Mouse (Mus musculus) stomach, embryonic 16.5 days (tissue): Measurements from ENCODE around the gene Bicdl1. TPM values are rescaled to one million over a fixed set of nuclear protein-coding genes. Genes with fewer than 3 reads are reported as not detected.

Experiments
- ATAC-seq: fragments of 200-750 bp; cut with Nextera tagmentation; 2 replicates; pipeline ENCODE4 v1.8.0; 2017; ENCODE audit warnings: moderate number of reproducible peaks, moderate TSS enrichment; ENCODE audit not compliant: insufficient read depth, low FRiP score
- H3K27ac ChIP-seq: fragments of 300-500 bp; sonication (generic); 2 replicates; pipeline ENCODE4 v1.5.1; 2014; ENCODE audit warnings: low read length
- H3K27me3 ChIP-seq: fragments of 300-500 bp; sonication (generic); 2 replicates; pipeline ENCODE4 v1.6.1; 2014; ENCODE audit warnings: low read length, control low read depth, mixed read lengths; ENCODE audit not compliant: control insufficient read depth, insufficient read depth
- H3K36me3 ChIP-seq: fragments of 300-500 bp; sonication (generic); 2 replicates; pipeline ENCODE4 v1.6.1; 2014; ENCODE audit warnings: low read length; ENCODE audit not compliant: control insufficient read depth, insufficient read depth
- H3K4me1 ChIP-seq: fragments of 300-500 bp; sonication (generic); 2 replicates; pipeline ENCODE4 v1.6.1; 2014; ENCODE audit warnings: low read length, control low read depth, mixed read lengths; ENCODE audit not compliant: control insufficient read depth, insufficient read depth
- H3K4me2 ChIP-seq: fragments of 300-500 bp; sonication (generic); 2 replicates; pipeline ENCODE4 v1.6.1; 2014; ENCODE audit warnings: low read depth, low read length, mixed read lengths
- H3K4me3 ChIP-seq: fragments of 300-500 bp; sonication (generic); replicated peaks from 2 replicates; pipeline ENCODE4 v1.5.1; 2014; ENCODE audit warnings: mild to moderate bottlenecking, low read length
- H3K9ac ChIP-seq: fragments of 300-500 bp; sonication (generic); 2 replicates; pipeline ENCODE4 v1.6.1; 2014; ENCODE audit warnings: low read length
- H3K9me3 ChIP-seq: fragments of 300-500 bp; sonication (generic); replicated peaks from 2 replicates; pipeline ENCODE4 v1.6.1; 2016; ENCODE audit warnings: low read length, control low read depth; ENCODE audit not compliant: control insufficient read depth
- WGBS: fragments of 180-500 bp; shearing (Covaris S2); extraction: QIAGEN DNeasy Blood & Tissue Kit; methylation state at CpG from one replicate; pipeline ENCODE4 v1.1.7; 2014; 5-methylcytosine and 5-hydroxymethylcytosine counted together
- polyA plus RNA-seq: library from polyadenylated mRNA; unstranded; fragments of >200 nt; fragmentation: Nextera tagmentation; extraction: Ambion mirVana; gene quantifications from 2 replicates; pipeline ENCODE4 v1.2.1, GENCODE M21; 2015

Gene Bicdl1
- polyA plus RNA-seq, 1 experiment from 2014 or later, result 14.5 TPM

DNA sequence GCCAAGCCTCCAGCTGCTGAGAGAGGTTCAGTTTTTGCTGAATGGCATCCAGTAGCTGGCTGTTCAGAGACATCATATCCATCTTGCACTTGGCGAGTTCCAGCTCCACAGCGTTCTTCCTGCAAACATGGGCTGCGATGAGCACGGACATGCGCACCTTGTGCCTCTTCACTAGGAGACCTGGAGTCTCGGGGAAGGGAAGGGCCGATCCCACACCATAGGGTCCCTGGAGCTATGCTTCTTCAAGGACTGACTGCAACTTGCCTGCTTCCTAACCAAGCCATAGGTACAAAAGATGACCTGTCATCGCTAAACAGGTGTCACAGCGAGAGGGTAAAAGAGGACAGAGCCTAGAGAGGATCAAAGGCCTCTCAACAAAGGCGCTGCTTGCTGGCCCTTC is 79.6 kb downstream of the Bicdl1 start:
- Histone ChIP-seq H3K4me1 (0 out of 2 replicates have a peak, but pooled peaks cover 10% of the 10 kb centered on the region), H3K27me3 (no peaks in the 10 kb centered on the region), H3K9me3 (no peaks in the 10 kb centered on the region), H3K4me2 (peak overlapping the region; percentile 78), H3K27ac (peak overlapping the region; percentile 91; the same call in 1 of the 2 replicates), H3K9ac (peak overlapping the region; percentile 75), H3K4me3 (0 out of 2 replicates have a peak overlapping the region, but pooled peaks have one; percentile 50), H3K36me3 (peaks cover 3% of the 10 kb centered on the region; the same call in 1 of the 2 replicates)
- WGBS, result 84% methylated on average over 10 of the region's 10 CpGs
- no peak for ATAC-seq

DNA sequence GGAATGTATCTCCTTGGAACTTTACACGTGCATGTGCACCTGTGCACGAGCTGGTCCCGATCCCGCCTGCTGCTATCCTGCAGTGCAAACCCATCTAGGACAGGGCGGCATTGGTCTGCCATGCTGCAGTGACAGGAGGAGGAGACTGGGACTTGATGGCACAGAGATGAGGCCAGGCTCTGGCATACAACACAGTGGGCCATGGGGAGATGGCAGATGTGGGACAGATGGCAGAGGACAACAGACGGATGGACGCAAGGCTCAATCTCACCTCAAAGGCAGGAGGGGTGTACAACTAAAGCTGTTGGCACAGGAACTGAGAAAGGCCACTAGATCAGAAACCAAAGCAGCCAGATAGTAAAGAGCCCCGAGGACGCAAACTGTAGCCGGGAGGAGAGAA is 80.5 kb downstream of the Bicdl1 start:
- peaks cover 3% of the 10 kb centered on the region; the same call in 1 of the 2 replicates for H3K36me3 ChIP-seq
- ATAC-seq, result no peak
- H3K27me3 ChIP-seq, result no peaks in the 10 kb centered on the region
- 91% methylated on average over 10 of the region's 10 CpGs for WGBS
- H3K27ac ChIP-seq, result no peak overlapping the region
- 0 out of 2 replicates have a peak, but pooled peaks cover 10% of the 10 kb centered on the region for H3K4me1 ChIP-seq
- H3K4me3 ChIP-seq, result no peak overlapping the region
- H3K9me3 ChIP-seq, result no peaks in the 10 kb centered on the region
- H3K9ac ChIP-seq, result no peak overlapping the region
- H3K4me2 ChIP-seq, result no peak overlapping the region

DNA sequence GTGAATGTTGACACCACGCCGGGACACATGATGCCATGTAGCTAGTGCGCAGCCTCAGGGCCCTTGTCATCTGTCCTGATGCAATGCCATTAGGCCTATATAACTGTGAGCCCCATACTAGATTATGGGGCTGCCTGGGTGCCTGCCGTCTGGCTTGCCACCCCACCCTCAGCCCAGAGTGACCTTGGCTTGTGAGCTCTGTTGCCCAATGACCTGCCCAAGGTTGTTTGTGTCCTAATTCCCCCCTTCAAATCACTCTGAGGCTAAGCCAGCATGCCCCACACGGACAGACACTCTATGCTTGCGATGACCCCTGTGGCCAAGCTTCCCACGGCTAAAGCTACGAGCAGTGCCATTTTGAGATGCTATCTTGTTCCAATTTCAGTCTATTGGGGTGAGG is 81.7 kb downstream of the Bicdl1 start:
- 0 out of 2 replicates have a peak, but pooled peaks cover 10% of the 10 kb centered on the region for H3K4me1 ChIP-seq
- H3K36me3 ChIP-seq, result peaks cover 12% of the 10 kb centered on the region; the same call in 1 of the 2 replicates
- ATAC-seq, result no peak
- H3K27ac ChIP-seq, result no peak overlapping the region
- no peaks in the 10 kb centered on the region for H3K9me3 ChIP-seq
- no peak overlapping the region for H3K4me3 ChIP-seq
- H3K9ac ChIP-seq, result no peak overlapping the region
- WGBS, result 83% methylated on average over 8 of the region's 8 CpGs
- H3K4me2 ChIP-seq, result no peak overlapping the region
- no peaks in the 10 kb centered on the region for H3K27me3 ChIP-seq

DNA sequence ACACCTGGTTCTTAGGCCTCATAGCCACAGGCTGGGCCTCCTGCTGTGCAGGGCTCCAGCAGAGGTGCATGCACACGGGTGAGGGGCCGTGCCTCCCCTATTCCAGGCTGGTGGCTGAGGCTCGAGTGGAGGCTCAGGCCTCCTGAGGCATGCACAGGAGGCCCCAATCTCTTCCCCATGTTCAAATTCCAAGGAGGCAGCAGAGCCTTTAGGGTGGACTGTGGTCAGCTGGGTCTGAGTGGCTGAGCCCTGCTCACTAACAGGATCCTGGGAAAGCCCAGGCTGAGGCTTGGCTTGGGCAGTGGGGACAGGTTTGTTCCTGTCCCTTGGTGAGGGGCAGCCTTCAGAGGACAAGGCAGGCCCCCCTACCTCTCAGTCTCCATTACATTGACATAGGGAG is 82.5 kb downstream of the Bicdl1 start:
- Histone ChIP-seq H3K36me3 (peaks cover 12% of the 10 kb centered on the region; the same call in 1 of the 2 replicates), H3K27me3 (no peaks in the 10 kb centered on the region), H3K4me2 (no peak overlapping the region), H3K9me3 (no peaks in the 10 kb centered on the region), H3K27ac (no peak overlapping the region), H3K4me3 (no peak overlapping the region), H3K9ac (no peak overlapping the region; the same call in 1 of the 2 replicates), H3K4me1 (0 out of 2 replicates have a peak, but pooled peaks cover 10% of the 10 kb centered on the region)
- no peak for ATAC-seq
- 69% methylated on average over 3 of the region's 3 CpGs for WGBS

DNA sequence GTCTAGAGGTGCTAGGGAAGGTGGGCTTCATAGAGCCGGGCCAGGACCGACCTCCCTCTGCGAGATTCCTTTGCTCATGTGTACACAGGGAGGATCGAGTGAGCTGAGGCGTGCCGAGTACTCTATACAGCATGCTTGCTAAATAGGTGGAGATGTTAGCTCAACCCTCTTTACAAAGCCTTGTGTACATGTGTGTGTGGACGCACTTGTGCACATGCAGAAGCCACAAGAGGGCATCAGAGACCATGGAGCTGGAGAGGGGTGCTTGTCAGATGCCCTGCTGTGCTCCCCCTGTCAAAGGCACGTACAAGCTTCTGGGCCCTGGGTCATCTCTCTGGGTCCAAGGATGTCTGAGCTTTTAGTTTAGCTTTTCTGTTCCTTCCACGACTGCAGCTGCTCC is 87.2 kb downstream of the Bicdl1 start:
- peak; percentile 79; the same call in 1 of the 2 replicates for ATAC-seq
- H3K36me3 ChIP-seq, result peaks cover 23% of the 10 kb centered on the region; the same call in 1 of the 2 replicates

DNA sequence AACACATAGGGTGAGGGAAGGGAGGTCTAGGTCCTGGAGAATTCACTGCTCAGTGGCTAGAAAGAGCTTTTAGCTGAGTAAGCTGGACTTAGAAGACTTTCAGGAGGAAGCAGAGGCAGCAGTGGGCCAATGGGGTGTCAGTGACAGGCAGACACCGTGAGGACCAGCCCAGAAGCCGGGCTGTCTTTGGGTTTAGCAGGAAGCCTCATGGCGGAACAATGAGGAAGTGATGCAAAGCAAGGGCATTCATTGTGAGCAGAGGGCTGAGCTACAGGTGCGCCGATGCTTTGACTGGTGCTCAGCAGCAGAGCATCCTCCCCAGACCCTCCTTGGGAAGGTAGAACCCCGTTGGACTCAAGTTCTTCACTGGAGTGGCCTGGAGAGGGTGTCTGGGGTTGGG is 95.9 kb downstream of the Bicdl1 start:
- H3K9ac ChIP-seq, result no peak overlapping the region
- 71% methylated on average over 6 of the region's 6 CpGs for WGBS
- no peaks in the 10 kb centered on the region for H3K9me3 ChIP-seq
- no peak overlapping the region for H3K4me3 ChIP-seq
- H3K27ac ChIP-seq, result no peak overlapping the region
- no peak for ATAC-seq
- H3K27me3 ChIP-seq, result no peaks in the 10 kb centered on the region
- peaks cover 15% of the 10 kb centered on the region for H3K36me3 ChIP-seq
- H3K4me1 ChIP-seq, result peaks cover 21% of the 10 kb centered on the region
- H3K4me2 ChIP-seq, result no peak overlapping the region

More for the DNA sequence above, 87.2 kb downstream of the Bicdl1 start:
- Histone ChIP-seq H3K27ac (peak overlapping the region; percentile 46; the same call in 1 of the 2 replicates), H3K9ac (no peak overlapping the region), H3K4me2 (no peak overlapping the region), H3K9me3 (no peaks in the 10 kb centered on the region), H3K4me3 (no peak overlapping the region), H3K4me1 (no peaks in the 10 kb centered on the region), H3K27me3 (no peaks in the 10 kb centered on the region)
- WGBS, result 69% methylated on average over 9 of the region's 9 CpGs

DNA sequence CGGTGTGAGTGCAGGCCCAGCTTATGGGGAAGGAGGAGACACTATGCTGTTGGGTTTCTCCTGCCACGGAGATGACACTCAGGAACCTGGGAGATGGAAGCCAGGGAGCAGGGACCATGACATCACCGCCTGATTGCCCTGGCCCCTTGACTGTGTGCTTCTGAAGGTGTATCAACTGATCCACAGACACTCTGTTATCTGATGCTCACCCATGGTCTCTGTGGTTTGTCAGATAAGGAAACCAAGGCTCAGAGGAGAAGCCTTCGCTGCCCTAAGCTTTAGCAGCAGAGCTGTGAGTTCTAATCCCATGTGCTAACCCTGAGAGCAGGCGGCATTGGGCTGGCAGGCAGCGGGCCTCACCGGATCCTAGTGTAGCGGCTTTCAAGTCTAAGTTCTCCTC is 97.4 kb downstream of the Bicdl1 start:
- WGBS, result 84% methylated on average over 8 of the region's 8 CpGs
- Histone ChIP-seq H3K27me3 (no peaks in the 10 kb centered on the region), H3K4me1 (peaks cover 23% of the 10 kb centered on the region), H3K36me3 (peaks cover 7% of the 10 kb centered on the region), H3K27ac (no peak overlapping the region), H3K9ac (no peak overlapping the region), H3K4me3 (no peak overlapping the region), H3K4me2 (no peak overlapping the region), H3K9me3 (no peaks in the 10 kb centered on the region)
- no peak for ATAC-seq

DNA sequence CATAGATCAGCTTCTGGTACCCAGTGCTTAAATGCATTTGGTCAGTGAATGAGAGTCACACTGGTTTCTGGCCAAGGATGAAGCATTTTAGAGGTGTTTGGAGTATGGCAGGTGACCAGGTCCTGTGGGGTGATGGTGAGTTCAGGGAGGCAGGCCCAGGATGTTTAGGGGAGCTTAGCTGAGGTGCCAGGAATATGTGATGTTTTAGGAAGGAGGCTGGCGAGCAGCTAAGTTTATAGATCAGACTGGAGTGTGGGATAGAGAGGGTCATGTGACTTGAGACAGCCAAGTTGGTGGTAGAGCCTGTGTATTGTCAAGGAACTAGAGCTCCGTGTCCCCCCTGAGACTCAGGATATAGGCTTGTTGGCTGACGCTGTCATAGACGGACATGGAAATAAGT is 98.4 kb downstream of the Bicdl1 start:
- Histone ChIP-seq H3K9me3 (no peaks in the 10 kb centered on the region), H3K27ac (0 out of 2 replicates have a peak overlapping the region, but pooled peaks have one; percentile 10), H3K4me3 (peak overlapping the region; percentile 76), H3K4me1 (peaks cover 23% of the 10 kb centered on the region), H3K27me3 (no peaks in the 10 kb centered on the region), H3K4me2 (peak overlapping the region; percentile 65), H3K9ac (peak overlapping the region; percentile 96), H3K36me3 (no peaks in the 10 kb centered on the region)
- ATAC-seq, result no peak
- 53% methylated on average over 4 of the region's 4 CpGs for WGBS

DNA sequence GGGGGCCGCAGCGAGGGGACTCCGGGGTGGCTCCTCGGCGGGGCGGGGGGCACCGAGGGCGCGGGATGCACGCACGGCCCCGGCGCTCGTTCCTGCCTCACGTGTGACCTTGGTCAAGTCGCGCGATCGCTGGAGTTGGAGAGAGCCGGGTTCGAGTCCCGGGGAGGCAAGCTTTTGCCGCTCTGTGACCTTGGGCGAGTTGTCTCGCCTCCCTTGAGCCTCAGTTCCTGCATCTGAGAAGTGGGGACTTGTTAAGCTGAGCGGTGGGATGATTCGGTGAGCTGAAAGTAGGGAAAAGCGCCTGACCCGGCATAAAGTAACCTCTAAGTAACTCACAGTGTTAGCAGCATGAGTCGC is 99.1 kb downstream of the Bicdl1 start:
- peaks cover 23% of the 10 kb centered on the region for H3K4me1 ChIP-seq
- ATAC-seq, result peak; percentile 10
- H3K9ac ChIP-seq, result peak overlapping the region; percentile 96
- H3K4me3 ChIP-seq, result peak overlapping the region; percentile 76
- peak overlapping the region; percentile 88 for H3K27ac ChIP-seq
- H3K4me2 ChIP-seq, result peak overlapping the region; percentile 65
- under 1% methylated on average over 30 of the region's 30 CpGs for WGBS
- H3K36me3 ChIP-seq, result no peaks in the 10 kb centered on the region
- H3K9me3 ChIP-seq, result no peaks in the 10 kb centered on the region
- no peaks in the 10 kb centered on the region for H3K27me3 ChIP-seq
